Mouse (Mus musculus) natural killer cell, adult 2 months (primary cell): ENCODE results near the gene Shroom1.

Experiments
- DNase-seq, 2 experiments: peaks; one replicate each; pipeline ENCODE4 v3.0.0; 2022; ENCODE audit warnings: low spot score in 2 of 2

The Shroom1 gene

DNA sequence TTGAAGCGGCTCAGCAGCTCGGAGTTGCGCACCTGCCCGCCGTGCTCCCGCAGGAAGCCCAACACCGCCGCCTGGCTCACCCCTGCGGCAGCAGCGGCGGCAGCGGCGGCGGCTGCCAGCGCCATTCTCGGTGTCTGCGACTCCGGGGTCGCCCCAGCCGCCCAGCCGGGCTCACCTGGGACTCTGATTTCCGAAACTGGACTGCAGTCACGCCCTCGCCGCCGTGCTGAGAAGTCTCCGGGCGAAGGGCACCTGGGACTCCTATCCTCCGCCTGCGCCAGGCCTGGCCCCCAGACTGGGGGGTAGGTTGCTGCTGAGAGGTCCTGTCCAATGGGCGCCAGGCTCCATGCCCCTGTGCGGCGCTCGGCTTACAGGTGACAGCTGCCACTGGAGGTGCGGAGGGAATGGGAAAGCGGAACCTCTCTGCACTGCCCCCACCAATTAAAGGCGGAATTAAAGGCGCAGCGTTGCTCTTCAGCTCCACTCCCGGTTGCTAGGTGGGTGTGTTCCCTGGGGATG is 22.8 kb downstream of the Shroom1 start, which contains the start of the genes Gm9945 and Sowaha:
Gm9945 (plus strand) TSS at position 384 of the 519 bp plus-strand sequence.
Sowaha (minus strand) TSS at position 492 of the 519 bp plus-strand sequence.
- DNase-seq: no peak

DNA sequence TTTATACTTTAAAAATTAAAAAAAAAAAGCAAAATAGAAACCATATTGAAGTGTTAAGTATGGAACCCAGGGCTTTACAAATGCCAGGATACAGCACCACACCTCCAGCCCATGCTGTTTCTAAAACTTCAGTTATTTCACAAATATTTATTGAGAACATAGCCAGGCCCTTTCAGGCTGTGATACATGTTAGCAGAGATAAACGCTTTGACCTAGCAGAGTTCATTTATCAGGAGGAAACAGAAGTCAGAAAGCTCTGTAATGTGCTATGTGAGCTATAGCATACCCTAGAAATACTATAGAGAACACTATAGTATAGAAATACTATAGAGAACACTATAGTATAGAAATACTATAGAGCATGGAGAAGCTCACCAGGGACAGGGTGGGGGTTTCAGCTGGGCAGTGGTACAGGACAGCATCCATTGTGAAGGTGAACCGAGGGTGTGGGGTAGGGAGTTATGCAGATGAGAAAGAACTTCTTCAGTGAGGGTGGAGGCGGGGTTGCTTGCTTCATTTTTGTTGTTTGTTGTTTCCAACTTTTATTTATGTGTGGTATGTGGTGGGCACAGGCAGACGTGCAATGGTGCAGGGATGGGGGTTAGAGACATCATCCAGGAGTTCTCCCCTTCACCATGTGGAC is 24.2 kb downstream of the Shroom1 start:
- no peak for DNase-seq

DNA sequence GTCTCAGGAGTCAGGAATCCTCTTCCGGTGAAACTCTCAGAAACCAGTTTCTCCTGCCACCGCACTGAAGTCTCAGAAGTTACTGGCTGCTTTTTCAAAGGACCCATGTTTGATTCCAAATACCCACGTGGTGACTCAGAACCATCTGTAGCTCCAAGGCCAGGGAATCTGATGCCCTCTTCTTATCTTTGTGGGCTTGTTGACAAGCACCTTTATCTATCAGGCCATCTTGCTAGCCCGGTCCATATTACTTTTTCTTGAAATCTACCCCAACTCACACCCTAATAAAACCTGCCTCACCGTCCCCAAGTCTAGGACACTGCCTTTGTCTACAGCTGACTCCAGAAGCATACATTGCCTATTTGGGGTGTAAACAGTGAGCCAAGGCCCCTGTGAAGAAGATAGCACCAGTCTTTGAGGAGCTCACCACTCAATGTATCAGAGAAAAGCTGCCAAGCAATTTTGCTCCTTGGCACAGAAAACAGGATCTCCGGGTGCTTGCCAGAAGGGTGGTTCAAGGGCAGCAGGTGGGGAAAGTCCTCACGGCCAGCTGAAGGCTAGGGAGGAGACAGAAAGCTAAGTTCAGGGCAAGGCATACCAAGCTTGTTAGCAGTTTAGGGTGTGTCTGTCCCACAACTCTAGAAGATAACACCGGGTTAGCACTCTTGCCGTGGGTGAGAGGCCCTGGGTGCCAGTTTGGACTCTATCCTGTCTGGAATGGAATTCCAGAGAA is 26.3 kb downstream of the Shroom1 start:
- DNase-seq: no peak

DNA sequence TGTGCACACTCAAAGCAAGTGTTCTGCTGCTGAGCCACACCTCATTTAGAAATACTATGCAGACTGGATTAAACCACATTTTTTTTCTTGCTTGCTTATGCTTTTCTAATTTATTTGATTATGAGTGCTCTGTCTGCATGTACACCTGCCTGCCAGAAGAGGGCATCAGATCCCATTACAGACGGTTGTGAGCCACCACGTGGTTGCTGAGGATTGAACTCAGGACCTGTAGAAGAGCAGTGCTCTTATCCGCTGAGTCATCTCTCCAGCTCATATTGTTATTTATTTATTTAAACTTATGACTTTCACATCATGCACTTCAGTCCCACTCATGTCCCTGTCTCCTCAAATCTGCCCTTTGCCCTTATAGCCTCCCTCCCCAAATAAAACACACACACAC is 28.7 kb downstream of the Shroom1 start:
- no peak for DNase-seq

DNA sequence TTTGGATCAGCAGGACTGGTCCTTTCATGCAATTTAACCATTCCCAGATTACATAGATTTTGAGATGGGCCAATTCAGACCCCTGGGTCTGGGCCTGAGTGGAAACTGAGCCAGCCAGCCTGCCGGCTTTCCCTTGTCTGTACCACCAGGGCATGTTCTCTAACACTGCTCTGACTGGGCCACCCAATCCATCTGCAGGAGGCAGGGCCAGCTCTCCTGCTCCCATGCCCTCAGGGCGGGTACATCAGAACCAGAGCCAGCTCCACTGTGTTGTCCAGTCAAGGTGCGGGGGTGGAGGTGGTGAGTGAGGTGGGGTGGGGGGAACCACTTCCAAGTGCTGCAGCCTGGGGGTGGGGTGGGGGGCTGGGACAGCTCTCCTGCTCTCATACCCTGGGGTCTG is 29.3 kb downstream of the Shroom1 start:
- no peak for DNase-seq

DNA sequence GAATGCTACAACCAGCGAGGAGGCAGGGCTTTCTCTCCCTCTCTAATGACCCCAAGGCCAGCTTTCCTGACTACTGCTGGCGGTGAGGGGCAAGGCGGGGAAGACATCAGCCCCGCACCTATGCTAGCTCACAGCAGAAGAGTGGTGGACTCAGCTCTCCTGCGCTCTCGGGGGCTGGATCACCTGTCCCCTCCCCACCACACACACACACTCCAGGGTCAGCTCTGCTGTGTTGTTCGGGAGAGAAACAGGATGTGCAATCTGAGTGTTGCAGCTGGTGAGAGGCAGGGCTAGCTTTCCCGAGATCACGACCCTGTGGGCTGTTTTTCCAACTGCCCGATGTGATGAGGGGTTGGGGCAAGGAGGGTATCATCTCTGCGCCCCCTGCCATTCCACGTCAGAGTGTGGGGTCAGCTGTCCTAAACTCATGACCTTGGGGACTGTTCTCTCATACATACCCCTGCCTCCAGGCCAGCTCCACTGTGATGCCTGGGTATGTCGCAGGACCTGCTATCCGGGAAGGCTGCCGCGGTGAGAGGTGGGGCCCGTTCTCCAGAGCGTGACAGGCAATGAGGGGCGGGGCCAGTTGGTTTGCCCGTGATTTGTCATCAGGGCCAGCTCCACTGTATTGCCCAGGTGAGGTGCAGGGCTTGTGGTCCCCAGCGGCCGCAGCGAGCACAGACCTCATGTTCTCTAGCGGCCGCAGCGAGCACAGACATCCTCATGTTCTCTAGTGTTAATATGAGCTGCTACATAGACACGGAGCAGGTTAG is 30.0 kb downstream of the Shroom1 start:
- DNase-seq: peak in 1 of 2 experiments; percentile 9

DNA sequence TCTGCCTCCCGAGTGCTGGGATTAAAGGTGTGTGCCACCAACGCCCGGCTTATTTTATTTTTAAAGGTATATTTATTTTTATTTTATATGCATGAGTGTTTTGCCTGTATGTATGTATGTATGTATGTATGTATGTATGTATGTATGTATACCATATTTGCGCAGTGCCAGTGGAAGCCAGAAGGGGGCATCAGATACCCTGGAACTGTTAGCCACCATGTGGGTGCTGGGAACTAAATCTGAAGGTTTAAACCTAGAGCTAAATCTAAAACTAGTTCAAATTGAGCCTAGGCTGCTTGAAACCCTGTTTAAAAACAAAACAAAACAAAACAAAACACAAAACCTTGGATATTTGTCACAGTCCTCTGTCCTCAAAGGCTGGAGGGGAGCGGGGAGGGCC is 32.0 kb downstream of the Shroom1 start:
- DNase-seq: no peak

DNA sequence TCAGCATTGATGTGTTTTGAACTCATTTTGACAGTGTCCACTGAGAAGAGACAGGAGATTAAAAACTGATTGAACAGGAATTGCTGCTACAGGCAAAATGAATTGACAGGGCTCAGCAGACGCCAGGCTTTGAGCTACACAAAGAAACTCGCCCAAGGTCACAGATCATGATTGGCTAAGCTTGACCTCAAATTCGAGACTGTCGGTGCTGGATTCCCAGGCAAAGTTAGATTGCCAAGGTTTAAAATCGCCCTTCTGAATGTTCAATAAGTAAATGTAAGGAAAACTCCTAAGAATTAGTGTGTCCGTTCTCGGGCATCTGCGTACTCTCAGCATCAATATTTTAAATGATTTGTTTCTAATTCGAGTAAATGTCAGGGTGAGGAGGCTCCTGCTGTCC is 32.4 kb downstream of the Shroom1 start:
- no peak for DNase-seq

DNA sequence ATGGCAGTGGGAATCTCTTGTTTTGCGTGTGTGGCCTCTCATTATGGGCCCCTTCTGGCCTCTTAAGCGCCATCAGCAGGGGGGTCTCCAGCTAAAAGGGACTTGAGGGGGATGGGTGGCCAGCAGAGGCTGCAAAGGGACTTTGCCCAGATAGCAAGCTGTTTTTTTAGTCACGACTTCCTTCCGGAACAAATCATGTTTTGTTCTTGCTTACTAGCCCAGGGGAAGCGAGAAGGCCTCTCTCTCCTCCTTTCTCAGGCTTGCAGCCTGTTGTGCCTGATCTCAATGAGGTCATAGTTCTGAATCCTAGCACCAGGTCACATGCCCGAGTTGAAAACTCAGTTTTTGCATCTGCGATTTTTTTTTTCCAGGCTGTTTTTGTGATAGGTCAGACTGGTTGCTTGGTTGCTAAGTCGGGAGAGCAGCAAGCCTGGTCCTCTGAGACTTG is 35.0 kb downstream of the Shroom1 start:
- DNase-seq: no peak

DNA sequence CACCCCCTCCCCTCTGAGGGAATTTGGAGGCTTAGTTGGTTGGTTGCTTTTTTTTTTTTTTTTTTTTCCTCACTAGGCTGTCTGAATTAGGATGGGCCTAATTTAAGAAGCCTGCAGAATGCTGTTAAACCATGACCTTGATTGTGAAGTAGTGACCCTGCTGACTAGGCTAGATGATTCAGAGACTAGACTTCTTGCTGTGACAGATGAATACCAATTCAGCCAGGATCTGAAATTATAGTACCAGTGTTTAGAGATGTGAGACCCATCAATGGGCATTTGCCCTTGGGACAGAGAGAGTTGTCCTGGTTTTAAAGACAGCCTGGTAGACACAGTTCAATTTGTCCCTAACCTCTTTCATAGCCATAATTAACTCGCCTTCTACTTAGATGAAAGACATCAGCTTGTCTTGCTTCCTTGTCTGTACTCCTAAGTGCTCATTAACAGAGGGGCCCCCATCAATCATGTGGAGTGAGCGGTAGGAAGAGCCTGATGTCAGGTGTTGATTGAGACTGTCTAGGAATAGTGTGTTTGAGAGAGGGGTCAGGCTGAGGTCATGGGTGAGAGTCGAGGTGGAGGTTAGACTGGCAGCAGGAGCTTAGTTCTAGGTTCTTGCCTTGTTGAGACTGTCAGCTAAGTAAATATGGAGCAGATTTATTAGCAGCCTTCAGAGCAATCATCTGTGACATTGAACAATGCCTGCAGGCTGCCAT is 36.4 kb downstream of the Shroom1 start:
- DNase-seq: no peak

DNA sequence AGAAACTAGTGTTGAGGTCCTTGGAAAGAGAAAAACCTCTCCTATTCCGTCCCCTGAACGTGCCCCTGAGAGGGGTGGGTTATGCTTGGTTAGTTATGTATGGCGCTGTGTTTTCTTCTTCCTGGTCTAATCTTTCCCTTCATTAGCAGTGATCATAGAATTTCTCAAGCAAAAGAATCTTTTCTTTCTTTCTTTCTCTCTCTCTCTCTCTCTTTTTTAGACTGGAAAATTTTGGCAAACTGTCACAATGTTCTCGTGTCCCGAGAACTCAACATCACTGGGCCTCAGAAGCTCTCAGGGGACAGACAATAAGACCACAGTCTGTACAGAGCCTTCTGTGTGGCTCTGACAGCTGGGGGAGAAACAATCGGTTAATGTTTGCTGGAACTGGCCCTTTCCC is 38.4 kb downstream of the Shroom1 start:
- no peak for DNase-seq

DNA sequence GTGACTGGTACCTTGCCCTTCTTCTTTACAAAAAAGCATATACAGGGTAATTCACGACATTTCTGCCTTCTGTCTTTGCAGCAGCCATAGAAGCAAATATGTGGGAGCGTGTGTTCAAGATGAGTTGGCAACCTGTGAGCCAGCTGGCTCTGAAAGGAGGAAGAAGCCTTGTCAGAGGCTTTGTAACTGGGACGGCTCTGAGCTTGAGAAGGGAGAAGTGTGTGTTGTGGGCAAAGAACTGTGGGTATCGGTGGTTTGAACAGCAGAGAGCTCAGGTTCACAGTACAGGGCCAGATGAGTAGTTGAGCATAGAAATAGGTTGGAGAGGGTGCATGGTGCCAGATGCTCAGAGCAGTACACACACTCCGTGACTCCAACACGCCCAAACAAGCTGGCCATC is 39.9 kb downstream of the Shroom1 start:
- DNase-seq: no peak

DNA sequence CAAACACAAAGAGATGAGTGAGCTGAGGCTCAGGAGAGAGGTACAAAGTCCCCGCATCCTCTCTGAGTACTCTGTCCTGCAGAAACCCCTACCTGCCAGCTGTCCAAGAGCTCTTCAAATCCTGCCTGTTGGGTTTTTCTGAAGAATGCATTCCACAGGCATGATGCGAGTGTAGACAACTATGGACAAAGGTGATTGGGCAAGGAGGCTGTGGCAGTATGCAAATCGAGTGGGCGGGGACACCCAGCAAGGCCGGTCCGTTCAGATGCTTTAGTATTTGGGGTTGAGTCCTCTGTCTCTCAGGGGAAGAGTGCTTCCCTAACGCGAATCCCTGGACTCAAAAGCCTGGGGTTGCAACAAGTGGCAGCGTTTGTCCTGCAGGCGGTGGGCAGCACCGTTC is 43.6 kb downstream of the Shroom1 start:
- no peak for DNase-seq

DNA sequence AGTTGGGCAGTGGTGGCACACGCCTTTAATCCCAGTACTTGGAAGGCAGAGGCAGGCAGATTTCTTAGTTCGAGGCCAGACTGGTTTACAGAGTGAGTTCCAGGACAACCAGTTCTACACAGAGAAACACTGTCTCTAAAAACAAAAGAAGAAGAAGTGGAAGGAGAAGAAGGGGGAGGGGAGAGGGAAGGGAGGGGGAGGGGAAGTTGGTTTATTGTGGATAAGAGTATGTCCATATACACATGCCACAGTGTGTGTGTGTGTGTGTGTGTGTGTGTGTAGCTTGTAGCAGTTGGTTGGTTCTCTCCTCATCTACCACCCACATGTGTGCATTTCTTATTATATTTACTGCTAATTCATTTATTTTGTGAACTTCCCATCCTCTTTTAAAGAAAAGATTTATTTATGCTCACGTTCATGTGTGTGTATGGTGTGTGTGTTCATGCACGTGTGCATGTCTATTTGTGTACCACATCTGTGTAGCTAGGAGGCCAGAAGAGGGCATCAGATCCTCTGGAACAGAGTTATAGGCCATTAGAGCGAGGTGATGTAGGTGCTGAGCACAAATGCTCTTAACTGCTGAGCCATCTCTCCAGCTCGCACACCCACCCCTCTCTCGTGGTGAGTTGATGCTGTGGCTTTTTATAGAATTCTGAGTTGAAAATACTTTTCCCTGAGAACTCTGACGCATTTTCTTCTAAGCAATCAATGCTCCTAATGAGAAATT is 45.2 kb downstream of the Shroom1 start:
- no peak for DNase-seq

DNA sequence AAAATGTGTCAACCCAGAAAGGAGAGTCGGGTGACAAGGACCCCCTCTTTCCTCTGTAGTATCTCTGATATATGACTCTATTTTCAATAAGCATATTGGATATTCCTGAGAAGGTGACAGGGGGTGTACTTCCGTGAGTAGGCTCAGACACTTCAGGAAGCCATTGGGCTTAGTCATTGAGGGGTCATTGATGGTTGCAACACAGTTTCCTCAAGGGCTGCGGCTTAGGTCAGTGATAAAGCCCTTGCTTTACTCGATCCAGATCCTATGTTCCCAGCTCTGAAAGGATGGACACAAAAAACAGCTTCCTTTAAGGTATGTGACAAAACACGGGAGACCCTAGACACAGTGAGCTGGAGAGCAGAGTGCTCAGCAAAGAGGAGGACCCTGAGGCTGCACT is 46.7 kb downstream of the Shroom1 start:
- DNase-seq: no peak

DNA sequence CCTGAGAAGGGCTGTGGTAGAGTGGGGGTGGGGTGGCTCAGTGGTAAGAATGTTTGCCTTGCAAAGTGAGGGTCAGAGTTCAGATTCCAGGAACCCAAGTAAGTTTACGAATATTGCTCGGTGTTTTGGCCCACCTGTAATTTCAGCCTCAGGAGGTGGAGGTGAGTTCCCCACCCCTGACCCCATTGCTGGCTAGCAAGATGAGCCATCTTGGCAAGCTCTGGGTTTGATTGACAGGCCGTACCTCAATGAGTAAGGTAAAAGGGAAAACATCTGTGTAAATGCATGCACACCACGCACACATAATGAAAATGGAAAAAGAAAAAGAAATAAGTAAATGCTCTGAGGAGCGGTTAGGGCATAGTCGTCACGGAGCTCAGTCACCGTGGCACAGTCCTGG is 47.4 kb downstream of the Shroom1 start:
- DNase-seq: no peak

DNA sequence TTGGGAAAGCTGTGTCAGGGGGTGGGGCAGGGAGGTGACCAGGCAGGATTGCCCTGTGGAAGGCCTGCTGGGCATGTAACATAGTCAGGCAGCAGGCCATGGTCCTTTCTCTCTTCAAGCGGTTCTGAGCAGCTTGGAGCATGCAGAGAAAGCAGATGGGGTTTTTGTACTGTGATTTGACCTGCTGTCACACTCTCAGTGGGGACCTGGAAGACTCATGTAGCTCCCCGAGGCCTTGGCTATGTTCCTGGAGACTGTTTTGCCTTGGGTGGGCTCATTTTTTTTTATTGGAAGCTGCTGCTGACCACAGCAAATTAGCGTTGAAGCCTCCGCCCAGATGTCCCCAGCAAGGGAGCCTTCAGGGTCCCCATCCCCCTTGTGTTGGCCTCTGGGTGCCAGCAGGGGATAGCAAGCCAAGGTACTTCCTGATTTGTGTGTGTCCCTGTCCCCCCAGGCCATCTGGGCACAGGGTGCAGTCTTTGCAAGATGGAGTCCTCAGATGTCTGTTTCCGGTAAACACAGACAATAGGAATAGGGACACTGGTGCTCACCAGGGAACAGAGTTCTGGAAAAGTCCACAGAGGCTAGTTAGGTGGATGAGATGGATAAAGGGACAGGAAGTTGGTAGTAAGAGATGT is 48.1 kb downstream of the Shroom1 start:
- DNase-seq: no peak

DNA sequence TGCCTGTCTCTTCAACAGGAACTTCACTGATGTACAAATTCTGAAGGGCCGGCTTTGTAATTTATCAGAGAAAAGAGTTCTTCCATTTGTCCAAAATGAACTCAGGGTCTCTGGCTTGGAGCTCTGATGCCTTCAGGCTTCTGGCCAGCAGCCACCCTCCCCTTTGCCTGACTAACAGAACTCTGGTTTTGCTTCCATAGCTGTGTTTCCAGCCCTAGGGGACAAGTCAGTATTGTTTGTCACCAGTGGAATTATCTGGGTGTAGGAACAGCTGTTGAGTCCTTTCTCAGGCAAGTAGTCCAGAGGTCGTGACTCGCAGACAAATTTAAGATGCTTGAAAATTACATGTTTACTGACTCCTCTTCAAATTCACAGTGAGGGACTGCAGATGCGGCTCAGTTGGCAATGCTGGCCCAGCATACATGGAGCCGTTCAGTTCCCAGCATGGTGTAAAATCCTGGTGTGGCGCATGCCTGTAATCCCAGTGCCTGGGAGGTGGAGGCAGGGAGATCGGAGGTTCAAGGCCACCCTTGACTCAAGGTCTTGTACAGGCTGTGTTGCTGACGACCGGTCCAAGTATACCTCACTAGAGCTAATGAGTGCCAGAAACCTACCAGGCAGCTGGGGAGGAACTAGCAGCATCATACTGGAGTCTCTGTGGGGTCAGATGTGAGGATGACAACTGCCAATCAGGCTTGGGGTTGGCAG is 50.2 kb downstream of the Shroom1 start:
- no peak for DNase-seq

DNA sequence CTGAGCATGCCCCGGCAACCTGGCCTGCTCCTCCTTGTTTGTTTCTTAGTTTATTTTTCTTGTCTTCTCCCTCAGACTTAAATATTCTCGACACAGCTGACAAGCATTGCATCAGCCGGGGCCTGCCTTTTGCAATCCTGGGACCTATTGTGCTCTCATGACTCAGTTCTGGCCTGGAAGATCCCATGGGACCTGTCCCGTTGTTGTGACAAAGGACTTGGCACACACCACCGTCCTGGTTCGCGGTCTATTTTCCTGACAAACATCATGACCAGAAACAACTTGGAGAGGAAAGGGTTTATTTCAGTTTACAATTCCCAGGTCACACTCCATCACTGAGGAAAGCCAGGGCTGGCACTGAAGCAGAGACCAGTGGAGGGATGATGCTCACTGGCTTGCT is 51.1 kb downstream of the Shroom1 start:
- no peak for DNase-seq

DNA sequence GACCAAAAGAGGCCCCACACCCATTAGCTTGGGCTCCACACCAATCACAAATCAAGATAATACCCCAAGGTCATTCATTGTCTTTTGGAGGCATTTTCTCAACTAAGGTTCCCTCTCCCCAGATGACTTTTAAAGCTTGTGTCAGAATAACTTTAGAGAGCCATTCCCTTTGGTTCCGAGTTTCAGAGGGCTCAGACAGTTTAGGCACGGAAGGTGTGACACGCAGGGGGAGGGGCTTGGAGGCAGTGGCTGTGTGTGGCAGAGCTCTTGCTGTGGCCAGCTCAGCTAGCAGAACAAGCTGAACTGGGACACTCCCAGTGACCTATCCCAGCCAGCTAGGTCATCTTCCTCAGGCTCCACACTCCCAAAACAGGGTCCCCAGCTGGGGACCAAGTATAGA is 51.6 kb downstream of the Shroom1 start:
- DNase-seq: no peak
